Mouse (Mus musculus): ENCODE measurements around the gene Cd200r1. TPM values are rescaled to one million over a fixed set of nuclear protein-coding genes. Genes with fewer than 3 reads are reported as not detected.

The Cd200r1 gene
- 2.6 and 3.1 TPM in 2 replicates for polyA plus RNA-seq (2015; fragmentation: Nextera tagmentation; extraction: Ambion mirVana)

DNA sequence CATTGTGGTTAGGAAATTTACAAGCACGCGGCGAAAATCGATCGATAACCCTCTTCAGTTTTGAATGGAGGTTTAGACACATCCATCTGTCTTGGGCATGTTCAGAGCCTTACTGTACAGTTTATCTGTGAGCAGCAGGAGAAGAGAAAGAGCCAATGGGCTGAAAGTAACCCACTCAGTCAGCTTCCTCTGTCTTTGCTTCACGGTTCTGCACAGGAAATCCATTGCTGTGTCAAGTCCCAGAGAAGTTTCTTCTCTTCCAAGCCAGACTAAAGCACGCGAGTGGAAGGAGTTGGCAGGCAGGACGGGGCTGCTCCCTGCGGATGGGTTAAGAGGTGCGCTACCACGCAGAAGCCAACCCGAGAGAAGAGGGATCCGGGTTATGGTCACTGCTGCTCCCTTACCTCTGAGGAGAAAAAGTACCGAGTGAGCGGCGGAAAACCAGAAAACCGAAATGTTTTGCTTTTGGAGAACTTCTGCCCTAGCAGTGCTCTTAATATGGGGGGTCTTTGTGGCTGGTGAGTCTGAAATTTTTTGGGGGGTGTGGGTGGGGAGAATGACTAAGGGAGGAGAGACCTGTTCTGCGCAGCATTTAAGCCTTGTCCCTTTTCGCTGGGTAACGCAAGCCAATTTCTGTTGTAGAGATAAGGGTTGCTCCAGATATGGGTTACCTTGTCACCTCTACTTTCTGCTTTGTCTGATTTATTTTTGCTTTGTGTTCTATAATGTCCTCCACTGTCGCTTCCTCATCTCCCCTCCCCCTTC, at the start of gene Cd200r1:
Gene Cd200r1 (plus strand): TSS at position 182 of the 765 bp plus-strand sequence.
- H3K27ac ChIP-seq, result no peak within 1 kb of the TSS
- 78% methylated on average over 22 of the region's 22 CpGs for WGBS
- no peak for ATAC-seq (ENCODE audit: insufficient number of reproducible peaks, low FRiP score, low TSS enrichment, low read depth)

DNA sequence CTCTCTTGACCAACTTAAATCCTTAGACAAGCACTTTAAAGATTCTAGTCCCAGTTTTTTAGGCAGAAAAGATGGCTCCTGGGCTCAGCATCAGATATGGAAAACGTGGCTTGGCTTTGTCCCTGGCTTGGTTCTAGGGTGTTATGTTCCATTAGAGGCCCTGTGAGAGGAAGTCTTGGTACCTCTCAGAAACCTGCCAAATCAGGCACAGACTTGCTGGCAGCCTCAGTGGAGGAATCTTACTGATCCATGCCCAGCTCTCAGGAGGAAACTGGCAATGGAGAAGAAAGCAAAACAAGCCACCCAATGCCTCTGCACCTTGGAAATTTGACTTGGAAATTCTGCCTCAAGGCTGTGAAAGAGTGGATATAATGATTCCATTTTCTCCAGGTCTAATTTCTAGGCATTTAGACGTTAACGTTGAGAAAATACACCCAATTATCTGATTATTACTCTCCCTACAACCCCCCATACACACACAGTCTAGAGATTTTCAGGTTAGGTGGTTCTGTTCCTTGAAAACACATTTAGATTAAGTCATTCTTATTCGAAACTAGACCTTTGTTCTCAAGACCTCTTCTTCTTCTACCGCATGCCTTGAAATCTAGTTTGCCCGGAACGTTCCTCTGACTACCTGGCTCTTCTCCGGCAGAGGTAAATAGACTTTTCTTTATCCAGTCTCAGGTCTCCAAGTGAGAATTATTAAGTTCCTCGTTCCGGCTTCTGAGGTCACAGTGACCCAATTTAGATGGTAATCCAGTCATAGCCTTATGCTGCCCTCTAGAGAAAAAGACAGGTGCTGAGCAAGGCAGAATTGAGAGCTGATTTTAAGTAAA, 49.0 kb upstream of the Cd200r1 start:
- Histone ChIP-seq H3K9me3 (no peaks in the 10 kb centered on the region), H3K27ac (peak overlapping the region; percentile 84), H3K4me2 (no peak overlapping the region), H3K4me1 (no peaks in the 10 kb centered on the region; the same call in 1 of the 2 replicates), H3K4me3 (no peak overlapping the region), H3K27me3 (no peaks in the 10 kb centered on the region), H3K9ac (no peak overlapping the region), H3K36me3 (peaks cover 6% of the 10 kb centered on the region; the same call in 1 of the 2 replicates)
- 26% methylated on average over 10 of the region's 10 CpGs for WGBS
- peak; percentile 82 for ATAC-seq (ENCODE audit: insufficient number of reproducible peaks, low FRiP score, low TSS enrichment, low read depth)

More for the DNA sequence above, at the start of gene Cd200r1:
- Histone ChIP-seq H3K4me2 (no peak within 1 kb of the TSS), H3K4me1 (no peaks in the 10 kb centered on the region), H3K9me3 (no peaks in the 10 kb centered on the region), H3K36me3 (no peaks in the 10 kb centered on the region), H3K4me3 (no peak within 1 kb of the TSS), H3K9ac (no peak within 1 kb of the TSS), H3K27me3 (no peaks in the 10 kb centered on the region)

DNA sequence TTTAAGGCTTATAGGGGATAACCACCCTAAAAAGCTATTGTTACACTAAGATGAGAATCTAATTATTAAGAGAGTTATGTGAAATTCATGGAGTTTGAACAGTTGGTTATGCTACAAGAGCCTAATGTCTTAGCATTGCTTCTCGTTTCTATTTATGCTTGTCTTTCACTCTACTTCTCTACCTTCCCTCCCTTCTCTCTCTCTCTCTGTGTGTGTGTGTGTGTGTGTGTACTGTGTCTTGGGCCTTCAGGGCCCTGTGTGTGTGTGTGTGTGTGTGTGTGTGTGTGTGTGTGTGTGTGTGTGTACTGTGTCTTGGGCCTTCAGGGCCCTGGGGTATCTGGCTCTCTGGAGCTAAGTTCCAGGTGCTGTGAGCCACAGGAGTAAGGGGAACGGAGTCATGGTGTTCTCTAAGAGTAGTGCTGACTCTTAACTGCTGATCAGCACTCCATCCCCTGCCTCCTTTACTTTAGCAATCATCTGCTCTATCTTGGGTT, 48.3 kb upstream of the Cd200r1 start:
- peak overlapping the region; percentile 84; the same call in 1 of the 2 replicates for H3K27ac ChIP-seq
- no peak for ATAC-seq (ENCODE audit: insufficient number of reproducible peaks, low FRiP score, low TSS enrichment, low read depth)
- no peak overlapping the region for H3K9ac ChIP-seq
- H3K9me3 ChIP-seq, result no peaks in the 10 kb centered on the region
- no peak overlapping the region for H3K4me3 ChIP-seq
- no peaks in the 10 kb centered on the region; the same call in 1 of the 2 replicates for H3K4me1 ChIP-seq
- H3K27me3 ChIP-seq, result no peaks in the 10 kb centered on the region
- H3K4me2 ChIP-seq, result no peak overlapping the region
- peaks cover 6% of the 10 kb centered on the region; the same call in 1 of the 2 replicates for H3K36me3 ChIP-seq
- WGBS, result 78% methylated on average over 2 of the region's 2 CpGs

DNA sequence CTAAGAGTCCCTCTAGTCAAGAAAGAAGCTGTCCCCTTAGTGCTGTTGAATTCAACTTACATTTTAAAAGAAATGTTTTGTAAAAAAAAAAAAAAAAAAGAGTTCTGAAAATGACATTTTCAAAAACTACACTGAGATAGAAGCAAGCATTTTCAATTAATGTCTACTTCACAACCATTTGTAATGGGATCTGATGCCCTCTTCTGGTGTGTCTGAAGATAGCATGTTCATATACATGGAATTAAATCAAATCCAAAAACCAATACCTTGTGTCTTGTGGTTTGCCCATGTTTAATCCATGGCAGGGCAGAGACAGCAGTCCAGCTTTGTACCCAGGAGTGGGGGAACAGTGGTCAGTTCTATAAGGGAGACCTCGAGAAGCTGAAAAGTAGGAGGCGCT, 47.7 kb upstream of the Cd200r1 start:
- Histone ChIP-seq H3K9me3 (no peaks in the 10 kb centered on the region), H3K4me3 (no peak overlapping the region), H3K27me3 (no peaks in the 10 kb centered on the region), H3K27ac (no peak overlapping the region), H3K4me2 (no peak overlapping the region), H3K9ac (no peak overlapping the region), H3K36me3 (peaks cover 6% of the 10 kb centered on the region; the same call in 1 of the 2 replicates), H3K4me1 (peaks cover 3% of the 10 kb centered on the region)
- ATAC-seq (ENCODE audit: insufficient number of reproducible peaks, low FRiP score, low TSS enrichment, low read depth), result no peak
- 83% methylated on average over 2 of the region's 2 CpGs for WGBS

DNA sequence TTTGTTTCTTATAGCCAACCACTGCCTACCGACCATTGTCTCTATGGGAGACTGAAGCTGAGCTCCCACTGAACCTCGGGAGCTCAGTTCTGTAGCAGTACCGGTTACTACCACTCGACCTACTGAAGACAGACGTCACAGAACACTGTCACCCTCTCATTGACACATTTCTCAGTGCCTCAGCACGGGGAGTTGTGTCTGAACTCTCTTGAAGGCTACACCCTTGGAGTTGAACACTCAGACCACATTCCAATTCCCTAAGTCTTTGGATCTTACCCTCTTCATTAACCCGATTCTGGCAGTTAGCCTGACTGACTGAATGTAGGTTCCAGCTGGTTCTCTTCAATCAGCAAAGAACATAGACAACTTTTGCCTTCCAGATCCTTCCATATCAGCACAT, 46.2 kb upstream of the Cd200r1 start:
- Histone ChIP-seq H3K9ac (no peak overlapping the region), H3K36me3 (peaks cover 6% of the 10 kb centered on the region; the same call in 1 of the 2 replicates), H3K27me3 (no peaks in the 10 kb centered on the region), H3K4me1 (peaks cover 7% of the 10 kb centered on the region), H3K9me3 (no peaks in the 10 kb centered on the region), H3K27ac (no peak overlapping the region), H3K4me3 (no peak overlapping the region), H3K4me2 (no peak overlapping the region)
- ATAC-seq (ENCODE audit: insufficient number of reproducible peaks, low FRiP score, low TSS enrichment, low read depth), result no peak
- WGBS, result 67% methylated on average over 7 of the region's 7 CpGs

DNA sequence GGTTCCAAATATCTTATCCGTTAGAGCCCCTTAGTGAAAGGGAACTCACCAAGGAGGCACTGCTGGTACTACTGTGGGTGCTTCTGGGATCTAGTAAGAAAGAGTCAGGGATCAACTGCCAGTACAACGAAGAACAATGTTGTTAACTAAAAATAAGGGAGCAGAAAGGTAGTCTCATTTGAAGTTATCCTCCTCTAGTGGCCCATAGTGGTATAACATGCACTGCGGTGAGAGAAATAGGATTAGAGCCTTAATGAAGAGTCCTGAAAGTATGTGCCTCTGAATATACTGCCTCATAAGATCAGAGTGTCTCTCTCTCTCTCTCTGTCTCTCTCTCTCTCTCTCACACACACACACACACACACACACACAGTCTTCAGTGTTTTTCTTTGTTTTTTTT, 45.0 kb upstream of the Cd200r1 start:
- Histone ChIP-seq H3K9me3 (no peaks in the 10 kb centered on the region), H3K4me2 (no peak overlapping the region), H3K27me3 (no peaks in the 10 kb centered on the region), H3K9ac (no peak overlapping the region), H3K4me1 (peaks cover 11% of the 10 kb centered on the region), H3K36me3 (peaks cover 6% of the 10 kb centered on the region; the same call in 1 of the 2 replicates), H3K27ac (no peak overlapping the region), H3K4me3 (no peak overlapping the region)
- ATAC-seq (ENCODE audit: insufficient number of reproducible peaks, low FRiP score, low TSS enrichment, low read depth), result no peak
- WGBS, result 75% methylated on average over 3 of the region's 3 CpGs

DNA sequence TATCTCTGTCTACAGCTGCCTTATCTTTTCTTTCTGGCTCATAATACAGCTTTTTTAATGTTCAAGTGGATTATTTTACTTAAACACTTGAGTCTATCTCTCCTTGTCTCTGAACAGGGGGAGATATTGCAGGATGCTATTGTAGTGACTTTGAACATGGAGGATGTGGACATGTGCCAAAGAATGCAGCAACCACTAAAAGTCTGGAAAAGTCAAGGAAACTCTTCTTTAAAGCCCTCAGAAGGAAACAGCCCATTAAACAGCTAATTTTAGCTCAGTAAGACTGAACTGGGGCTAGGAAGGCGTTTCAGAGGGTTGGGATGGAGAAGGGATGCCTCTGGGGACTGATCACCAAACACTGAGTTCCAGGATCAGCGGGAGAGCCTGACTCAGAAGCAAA, 42.9 kb upstream of the Cd200r1 start:
- 58% methylated on average over 2 of the region's 2 CpGs for WGBS
- Histone ChIP-seq H3K4me2 (no peak overlapping the region), H3K27ac (0 out of 2 replicates have a peak overlapping the region, but pooled peaks have one; percentile 22), H3K27me3 (no peaks in the 10 kb centered on the region), H3K4me1 (peaks cover 13% of the 10 kb centered on the region), H3K9ac (no peak overlapping the region), H3K9me3 (no peaks in the 10 kb centered on the region), H3K36me3 (peaks cover 6% of the 10 kb centered on the region; the same call in 1 of the 2 replicates), H3K4me3 (no peak overlapping the region)
- no peak for ATAC-seq (ENCODE audit: insufficient number of reproducible peaks, low FRiP score, low TSS enrichment, low read depth)

DNA sequence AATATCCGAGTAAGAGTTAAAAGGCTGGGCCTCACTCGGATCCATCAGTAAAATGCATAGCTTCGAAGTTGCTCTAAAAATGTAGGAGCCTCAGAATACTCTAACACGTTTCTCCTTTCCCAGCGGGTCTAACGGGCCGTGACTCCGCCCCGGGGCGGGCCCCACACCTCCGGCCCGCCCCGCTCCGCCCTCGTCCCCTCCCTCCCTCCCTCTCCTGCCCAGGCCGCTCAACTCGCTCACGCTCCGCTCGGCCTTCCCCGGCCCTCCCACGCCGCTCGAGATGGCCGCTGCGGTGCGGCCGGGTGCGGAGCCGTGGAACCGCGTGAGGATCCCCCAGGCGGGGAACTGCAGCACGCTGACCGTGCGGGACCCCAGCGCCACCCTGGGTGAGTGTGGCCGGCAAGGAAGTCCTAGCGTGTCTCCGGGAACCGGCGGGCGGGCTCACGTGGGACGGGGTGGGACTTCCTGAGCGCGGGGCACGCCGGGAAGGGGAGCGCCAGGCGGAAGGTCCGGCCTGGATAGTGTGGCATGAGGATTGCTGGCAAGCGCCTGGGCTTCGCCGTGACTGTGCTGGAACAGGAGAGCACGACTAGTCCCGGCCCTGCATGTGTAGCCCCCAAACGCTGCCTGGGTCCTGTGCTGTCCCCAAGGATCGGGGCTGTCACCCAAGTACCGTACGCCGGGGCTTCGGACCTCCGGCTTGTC, 41.3 kb upstream of the Cd200r1 start, which contains the start of gene Nepro:
Gene Nepro (plus strand): TSS at position 219 of the 705 bp plus-strand sequence.
- H3K27ac ChIP-seq, result peak within 1 kb of the TSS; percentile 94
- peak within 1 kb of the TSS; percentile 63 for H3K4me2 ChIP-seq
- no peaks in the 10 kb centered on the region for H3K9me3 ChIP-seq
- under 1% methylated on average over 64 of the region's 64 CpGs for WGBS
- no peaks in the 10 kb centered on the region for H3K27me3 ChIP-seq
- H3K4me3 ChIP-seq, result peak within 1 kb of the TSS; percentile 85
- peaks cover 13% of the 10 kb centered on the region for H3K4me1 ChIP-seq
- peaks cover 10% of the 10 kb centered on the region for H3K36me3 ChIP-seq
- H3K9ac ChIP-seq, result peak within 1 kb of the TSS; percentile 79
- peak; percentile 96 for ATAC-seq (ENCODE audit: insufficient number of reproducible peaks, low FRiP score, low TSS enrichment, low read depth)

DNA sequence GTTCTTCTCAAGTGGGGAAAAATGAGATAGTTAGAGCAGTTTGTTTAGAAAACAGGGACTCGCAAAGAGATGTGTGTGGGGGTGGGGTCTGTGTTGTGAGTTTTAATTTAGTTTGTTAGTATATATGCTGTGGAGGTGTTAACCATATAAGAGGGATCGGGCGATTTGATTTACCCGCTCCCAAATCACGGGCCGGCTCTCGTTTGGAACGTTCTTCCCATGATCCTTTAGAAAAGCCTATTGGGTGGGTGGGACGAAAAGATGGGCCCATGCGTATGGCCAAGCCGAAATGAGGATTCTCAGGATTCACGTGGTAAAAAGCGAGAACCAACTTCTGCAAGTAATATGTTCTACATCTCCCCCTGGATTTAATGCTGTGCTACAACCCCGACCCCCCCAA, 40.7 kb upstream of the Cd200r1 start:
- H3K4me1 ChIP-seq, result peaks cover 13% of the 10 kb centered on the region
- peaks cover 13% of the 10 kb centered on the region for H3K36me3 ChIP-seq
- no peak for ATAC-seq (ENCODE audit: insufficient number of reproducible peaks, low FRiP score, low TSS enrichment, low read depth)
- H3K4me2 ChIP-seq, result peak overlapping the region; percentile 63
- 0% methylated on average over 14 of the region's 14 CpGs for WGBS
- peak overlapping the region; percentile 94 for H3K27ac ChIP-seq
- H3K4me3 ChIP-seq, result peak overlapping the region; percentile 85
- H3K27me3 ChIP-seq, result no peaks in the 10 kb centered on the region
- peak overlapping the region; percentile 79 for H3K9ac ChIP-seq
- H3K9me3 ChIP-seq, result no peaks in the 10 kb centered on the region

DNA sequence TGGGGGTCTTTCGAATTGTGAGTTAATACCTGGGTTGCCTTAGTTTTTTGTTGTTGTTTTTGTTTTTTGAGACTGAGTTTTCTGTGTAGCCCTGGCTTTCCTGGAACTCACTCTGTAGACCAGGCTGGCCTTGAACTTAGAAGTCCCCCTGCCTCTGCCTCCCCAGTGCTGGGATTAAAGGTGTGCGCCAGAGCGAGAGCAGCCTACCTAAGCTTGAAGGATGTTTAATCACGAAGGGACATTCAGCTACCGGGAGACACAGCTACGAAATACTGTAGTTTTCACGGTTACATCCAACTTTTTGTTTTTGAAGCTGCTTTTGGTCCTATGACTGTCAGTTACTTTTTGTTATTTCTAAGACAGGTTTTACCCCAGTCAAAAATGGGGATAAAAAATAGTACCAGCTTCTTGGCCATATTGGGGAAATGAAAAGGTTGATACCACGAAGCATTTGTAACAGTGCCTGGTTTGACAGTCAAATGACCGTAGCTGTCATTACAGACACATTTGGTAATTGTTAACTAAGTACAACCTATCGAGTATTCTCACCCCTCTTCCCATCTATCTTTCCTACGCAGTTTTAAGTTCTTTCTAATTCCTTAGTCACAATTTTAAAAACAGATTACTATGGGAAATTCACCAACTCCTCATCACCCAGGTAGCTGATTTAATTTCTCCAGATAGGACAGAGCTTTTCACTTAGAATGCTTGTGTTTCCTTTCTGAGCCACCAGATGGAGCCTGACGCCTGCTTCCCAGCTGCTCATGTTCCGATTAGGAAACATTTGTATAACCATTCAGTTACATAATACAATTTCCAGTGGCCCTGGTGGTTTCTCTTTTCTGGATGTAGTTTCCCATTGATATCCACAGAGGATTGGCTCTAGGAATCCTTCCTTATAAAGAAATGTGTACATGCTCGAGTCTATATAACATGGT, 40.0 kb upstream of the Cd200r1 start:
- Histone ChIP-seq H3K27ac (peak overlapping the region; percentile 94), H3K36me3 (peaks cover 16% of the 10 kb centered on the region), H3K4me1 (peaks cover 13% of the 10 kb centered on the region), H3K9me3 (no peaks in the 10 kb centered on the region), H3K4me2 (peak overlapping the region; percentile 63), H3K27me3 (no peaks in the 10 kb centered on the region), H3K4me3 (peak overlapping the region; percentile 85), H3K9ac (peak overlapping the region; percentile 79)
- WGBS, result 41% methylated on average over 14 of the region's 14 CpGs
- ATAC-seq (ENCODE audit: insufficient number of reproducible peaks, low FRiP score, low TSS enrichment, low read depth), result no peak

Data from limb, embryonic 15.5 days (tissue).